Mouse (Mus musculus): Measurements from ENCODE around the gene Chn1. TPM values are rescaled to one million over a fixed set of nuclear protein-coding genes. Genes with fewer than 3 reads are reported as not detected.

The Chn1 gene
- polyA plus RNA-seq, 1 experiment from 2014 or later, result 20.5 TPM

GRCm38 (mm10) chr2:73593101-73593439, 182.1 kb downstream of the Chn1 start:
- no peaks in the 10 kb centered on the region for H3K9me3 ChIP-seq (replicated peaks; ENCODE audit: control insufficient read depth, low read length)
- no peak overlapping the region; the same call in 1 of the 2 replicates for H3K4me2 ChIP-seq (ENCODE audit: low read depth, low read length)
- 68% methylated on average over 2 of the region's 2 CpGs for WGBS
- no peaks in the 10 kb centered on the region for H3K36me3 ChIP-seq (ENCODE audit: control insufficient read depth, insufficient read depth)
- peak overlapping the region; percentile 78 for H3K27ac ChIP-seq (ENCODE audit: low read length)
- no peak overlapping the region for H3K9ac ChIP-seq (ENCODE audit: low read length)
- no peak overlapping the region for H3K4me3 ChIP-seq (ENCODE audit: low read length)
- H3K4me1 ChIP-seq (ENCODE audit: control insufficient read depth, insufficient read depth, low read length), result peaks cover 50% of the 10 kb centered on the region
- ATAC-seq (replicated peaks; ENCODE audit: extremely low read depth, insufficient read depth, low FRiP score), result no peak
- H3K27me3 ChIP-seq (ENCODE audit: control insufficient read depth, insufficient read depth, low read length), result no peaks in the 10 kb centered on the region

GRCm38 (mm10) chr2:73592231-73593100, 182.7 kb downstream of the Chn1 start:
- Histone ChIP-seq H3K36me3 (ENCODE audit: control insufficient read depth, insufficient read depth) (no peaks in the 10 kb centered on the region), H3K9me3 (replicated peaks; ENCODE audit: control insufficient read depth, low read length) (no peaks in the 10 kb centered on the region), H3K27ac (ENCODE audit: low read length) (peak overlapping the region; percentile 78), H3K4me1 (ENCODE audit: control insufficient read depth, insufficient read depth, low read length) (peaks cover 52% of the 10 kb centered on the region), H3K4me3 (ENCODE audit: low read length) (no peak overlapping the region), H3K9ac (ENCODE audit: low read length) (no peak overlapping the region; the same call in 1 of the 2 replicates), H3K4me2 (ENCODE audit: low read depth, low read length) (peak overlapping the region; percentile 26), H3K27me3 (ENCODE audit: control insufficient read depth, insufficient read depth, low read length) (no peaks in the 10 kb centered on the region)
- peak; percentile 46; the same call in 1 of the 2 replicates for ATAC-seq (replicated peaks; ENCODE audit: extremely low read depth, insufficient read depth, low FRiP score)
- WGBS, result 46% methylated on average over 14 of the region's 14 CpGs

- H3K4me1 ChIP-seq (ENCODE audit: control insufficient read depth, insufficient read depth, low read length), result peaks cover 48% of the 10 kb centered on the region
- no peaks in the 10 kb centered on the region for H3K36me3 ChIP-seq (ENCODE audit: control insufficient read depth, insufficient read depth)
- H3K4me3 ChIP-seq (ENCODE audit: low read length), result no peak overlapping the region
- H3K9ac ChIP-seq (ENCODE audit: low read length), result no peak overlapping the region
- no peak overlapping the region for H3K4me2 ChIP-seq (ENCODE audit: low read depth, low read length)
- ATAC-seq (replicated peaks; ENCODE audit: extremely low read depth, insufficient read depth, low FRiP score), result no peak
- WGBS, result 57% methylated on average over 6 of the region's 6 CpGs
- H3K27me3 ChIP-seq (ENCODE audit: control insufficient read depth, insufficient read depth, low read length), result no peaks in the 10 kb centered on the region
- no peaks in the 10 kb centered on the region for H3K9me3 ChIP-seq (replicated peaks; ENCODE audit: control insufficient read depth, low read length)
- H3K27ac ChIP-seq (ENCODE audit: low read length), result no peak overlapping the region
Observed at GRCm38 (mm10) chr2:73591246-73591645, 183.9 kb downstream of the Chn1 start.

- ATAC-seq (replicated peaks; ENCODE audit: extremely low read depth, insufficient read depth, low FRiP score), result no peak
- WGBS, result 11% methylated on average over 12 of the region's 12 CpGs
- H3K9ac ChIP-seq (ENCODE audit: low read length), result peak overlapping the region; percentile 34; the same call in 1 of the 2 replicates
- H3K36me3 ChIP-seq (ENCODE audit: control insufficient read depth, insufficient read depth), result no peaks in the 10 kb centered on the region
- H3K4me3 ChIP-seq (ENCODE audit: low read length), result peak overlapping the region; percentile 30
- H3K27me3 ChIP-seq (ENCODE audit: control insufficient read depth, insufficient read depth, low read length), result no peaks in the 10 kb centered on the region
- peak overlapping the region; percentile 37; the same call in 1 of the 2 replicates for H3K27ac ChIP-seq (ENCODE audit: low read length)
- H3K9me3 ChIP-seq (replicated peaks; ENCODE audit: control insufficient read depth, low read length), result no peaks in the 10 kb centered on the region
- H3K4me1 ChIP-seq (ENCODE audit: control insufficient read depth, insufficient read depth, low read length), result peaks cover 56% of the 10 kb centered on the region
- peak overlapping the region; percentile 61 for H3K4me2 ChIP-seq (ENCODE audit: low read depth, low read length)
Observed at GRCm38 (mm10) chr2:73590106-73590505, 185.0 kb downstream of the Chn1 start.

GRCm38 (mm10) chr2:73588951-73589350, 186.2 kb downstream of the Chn1 start:
- H3K36me3 ChIP-seq (ENCODE audit: control insufficient read depth, insufficient read depth), result no peaks in the 10 kb centered on the region
- H3K27ac ChIP-seq (ENCODE audit: low read length), result no peak overlapping the region
- no peak overlapping the region for H3K4me3 ChIP-seq (ENCODE audit: low read length)
- ATAC-seq (replicated peaks; ENCODE audit: extremely low read depth, insufficient read depth, low FRiP score), result no peak
- H3K4me1 ChIP-seq (ENCODE audit: control insufficient read depth, insufficient read depth, low read length), result peaks cover 56% of the 10 kb centered on the region
- H3K27me3 ChIP-seq (ENCODE audit: control insufficient read depth, insufficient read depth, low read length), result no peaks in the 10 kb centered on the region
- WGBS, result 58% methylated on average over 2 of the region's 2 CpGs
- H3K9ac ChIP-seq (ENCODE audit: low read length), result no peak overlapping the region
- H3K4me2 ChIP-seq (ENCODE audit: low read depth, low read length), result no peak overlapping the region
- no peaks in the 10 kb centered on the region for H3K9me3 ChIP-seq (replicated peaks; ENCODE audit: control insufficient read depth, low read length)

GRCm38 (mm10) chr2:73587109-73587506, 188.0 kb downstream of the Chn1 start:
- H3K9me3 ChIP-seq (replicated peaks; ENCODE audit: control insufficient read depth, low read length), result no peaks in the 10 kb centered on the region
- no peak overlapping the region for H3K9ac ChIP-seq (ENCODE audit: low read length)
- WGBS, result 19% methylated on average over 4 of the region's 4 CpGs
- no peaks in the 10 kb centered on the region for H3K27me3 ChIP-seq (ENCODE audit: control insufficient read depth, insufficient read depth, low read length)
- H3K27ac ChIP-seq (ENCODE audit: low read length), result peak overlapping the region; percentile 72
- no peaks in the 10 kb centered on the region for H3K36me3 ChIP-seq (ENCODE audit: control insufficient read depth, insufficient read depth)
- peaks cover 42% of the 10 kb centered on the region for H3K4me1 ChIP-seq (ENCODE audit: control insufficient read depth, insufficient read depth, low read length)
- H3K4me3 ChIP-seq (ENCODE audit: low read length), result no peak overlapping the region
- no peak for ATAC-seq (replicated peaks; ENCODE audit: extremely low read depth, insufficient read depth, low FRiP score)
- peak overlapping the region; percentile 36; the same call in 1 of the 2 replicates for H3K4me2 ChIP-seq (ENCODE audit: low read depth, low read length)

- peak overlapping the region; percentile 72 for H3K27ac ChIP-seq (ENCODE audit: low read length)
Observed at GRCm38 (mm10) chr2:73586392-73587108, 188.6 kb downstream of the Chn1 start.

GRCm38 (mm10) chr2:73585347-73585831, 189.8 kb downstream of the Chn1 start:
- 0 out of 2 replicates have a peak, but pooled peaks have one; percentile 8 for ATAC-seq (replicated peaks; ENCODE audit: extremely low read depth, insufficient read depth, low FRiP score)
- H3K27ac ChIP-seq (ENCODE audit: low read length), result peak overlapping the region; percentile 35; the same call in 1 of the 2 replicates
- H3K9ac ChIP-seq (ENCODE audit: low read length), result peak overlapping the region; percentile 68
- H3K4me2 ChIP-seq (ENCODE audit: low read depth, low read length), result peak overlapping the region; percentile 74
- H3K27me3 ChIP-seq (ENCODE audit: control insufficient read depth, insufficient read depth, low read length), result no peaks in the 10 kb centered on the region
- WGBS, result 19% methylated on average over 12 of the region's 12 CpGs
- peaks cover 31% of the 10 kb centered on the region for H3K4me1 ChIP-seq (ENCODE audit: control insufficient read depth, insufficient read depth, low read length)
- peak overlapping the region; percentile 60 for H3K4me3 ChIP-seq (ENCODE audit: low read length)
- H3K36me3 ChIP-seq (ENCODE audit: control insufficient read depth, insufficient read depth), result no peaks in the 10 kb centered on the region
- H3K9me3 ChIP-seq (replicated peaks; ENCODE audit: control insufficient read depth, low read length), result no peaks in the 10 kb centered on the region

More at GRCm38 (mm10) chr2:73586392-73587108, 188.6 kb downstream of the Chn1 start:
- Histone ChIP-seq H3K9ac (ENCODE audit: low read length) (no peak overlapping the region), H3K4me2 (ENCODE audit: low read depth, low read length) (peak overlapping the region; percentile 36; the same call in 1 of the 2 replicates), H3K4me1 (ENCODE audit: control insufficient read depth, insufficient read depth, low read length) (peaks cover 39% of the 10 kb centered on the region), H3K4me3 (ENCODE audit: low read length) (no peak overlapping the region), H3K27me3 (ENCODE audit: control insufficient read depth, insufficient read depth, low read length) (no peaks in the 10 kb centered on the region), H3K36me3 (ENCODE audit: control insufficient read depth, insufficient read depth) (no peaks in the 10 kb centered on the region), H3K9me3 (replicated peaks; ENCODE audit: control insufficient read depth, low read length) (no peaks in the 10 kb centered on the region)
- no peak for ATAC-seq (replicated peaks; ENCODE audit: extremely low read depth, insufficient read depth, low FRiP score)
- 49% methylated on average over 10 of the region's 10 CpGs for WGBS
